Mouse (Mus musculus) CH12.LX (cell line): ENCODE measurements around the gene Tut7.

ENCODE experiments used
- CHD1 ChIP-seq: IDR thresholded peaks from 2 replicates; pipeline ENCODE4 v1.6.1; 2012; ENCODE audit warnings: low read depth, low read length, improper control_type of control experiment, inconsistent platforms
- CTCF ChIP-seq, 2 experiments: IDR thresholded peaks in 1 of 2; conservative IDR thresholded peaks in 1 of 2; 2 replicates each; pipeline ENCODE4 v1.5.1; 2011 to 2012; ENCODE audit warnings: low read depth in 2 of 2, low read length in 2 of 2, improper control_type of control experiment in 1 of 2, inconsistent platforms in 1 of 2, mild to moderate bottlenecking in 1 of 2, moderate library complexity in 1 of 2
- ZNF384 ChIP-seq: IDR thresholded peaks from 2 replicates; pipeline ENCODE4 v1.6.1; 2012; ENCODE audit warnings: low read depth, low read length, improper control_type of control experiment, inconsistent platforms

DNA sequence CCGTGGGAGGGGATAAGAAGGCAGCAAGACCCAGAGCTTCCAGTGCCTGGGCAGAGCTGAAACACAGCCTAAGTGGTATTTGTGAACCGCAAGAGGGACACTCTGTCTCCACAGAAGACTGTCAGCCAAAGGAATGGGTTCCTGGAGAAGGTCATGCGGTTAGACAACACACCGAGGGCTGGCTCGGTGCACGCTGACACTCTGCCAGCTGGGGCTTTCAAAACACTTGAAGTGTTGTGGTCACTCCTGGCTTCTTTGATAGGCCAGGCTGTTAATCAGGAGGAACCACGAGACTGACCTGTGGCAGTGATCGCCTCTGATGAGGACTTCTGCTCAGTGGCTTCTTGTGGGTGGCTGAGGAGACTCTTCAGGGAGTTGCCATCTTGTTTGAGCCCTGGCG, 30.5 kb upstream of the Tut7 start:
- no peak for TF ChIP-seq CHD1
- no peak for TF ChIP-seq ZNF384
- TF ChIP-seq CTCF (conservative IDR thresholded peaks at IDR 0.05 in 1 of 2, IDR thresholded peaks at IDR 0.05 in 1 of 2; ENCODE audit: low read depth in 2 of 2, low read length in 2 of 2), result no peak
